Mouse (Mus musculus) midbrain, embryonic 16.5 days (tissue): ENCODE data around the gene Larp4. TPM values are rescaled to one million over a fixed set of nuclear protein-coding genes. Genes with fewer than 3 reads are reported as not detected.

Experiments used
- ATAC-seq: fragments of 200-750 bp; cut with Nextera tagmentation; 2 replicates; pipeline ENCODE4 v1.8.0; 2017; ENCODE audit warnings: moderate TSS enrichment
- H3K27ac ChIP-seq: fragments of 300-500 bp; sonication (generic); 2 replicates; pipeline ENCODE4 v1.5.1; 2014; ENCODE audit warnings: mild to moderate bottlenecking, low read length, mixed read lengths
- H3K27me3 ChIP-seq: fragments of 300-500 bp; sonication (generic); 2 replicates; pipeline ENCODE4 v1.6.1; 2014; ENCODE audit warnings: low read depth, low read length, mixed read lengths; ENCODE audit not compliant: control insufficient read depth, insufficient read depth
- H3K36me3 ChIP-seq: fragments of 300-500 bp; sonication (generic); 2 replicates; pipeline ENCODE4 v1.6.1; 2014; ENCODE audit warnings: mild to moderate bottlenecking, low read length, moderate library complexity, mixed read lengths; ENCODE audit not compliant: control insufficient read depth, insufficient read depth
- H3K4me1 ChIP-seq: fragments of 300-500 bp; sonication (generic); 2 replicates; pipeline ENCODE4 v1.6.1; 2014; ENCODE audit warnings: mild to moderate bottlenecking, low read length, mixed read lengths; ENCODE audit not compliant: control insufficient read depth, insufficient read depth
- H3K4me2 ChIP-seq: fragments of 300-500 bp; sonication (generic); 2 replicates; pipeline ENCODE4 v1.6.1; 2014; ENCODE audit warnings: mild to moderate bottlenecking, low read length, mixed read lengths
- H3K4me3 ChIP-seq: fragments of 300-500 bp; sonication (generic); 2 replicates; pipeline ENCODE4 v1.5.1; 2014; ENCODE audit warnings: low read depth, mild to moderate bottlenecking, low read length, moderate library complexity, mixed read lengths
- H3K9ac ChIP-seq: fragments of 300-500 bp; sonication (generic); 2 replicates; pipeline ENCODE4 v1.6.1; 2014; ENCODE audit warnings: low read depth, low read length, mixed read lengths
- H3K9me3 ChIP-seq: fragments of 300-500 bp; sonication (generic); replicated peaks from 2 replicates; pipeline ENCODE4 v1.6.1; 2014; ENCODE audit warnings: mild to moderate bottlenecking, low read length, mixed read lengths; ENCODE audit not compliant: control insufficient read depth, poor library complexity, severe bottlenecking
- WGBS: fragments of 180-500 bp; shearing (Covaris S2); extraction: QIAGEN DNeasy Blood & Tissue Kit; methylation state at CpG from one replicate; pipeline ENCODE4 v1.1.7; 2014; 5-methylcytosine and 5-hydroxymethylcytosine counted together
- polyA plus RNA-seq: library from polyadenylated mRNA; unstranded; fragments of >200 nt; fragmentation: Nextera tagmentation; extraction: Ambion mirVana; gene quantifications from 2 replicates; pipeline ENCODE4 v1.2.1, GENCODE M21; 2015

Larp4 gene
- polyA plus RNA-seq, 1 experiment from 2014 or later = 22.0 TPM

GRCm38 (mm10) chr15:100042048-100042400 lies 72.2 kb downstream of the Larp4 start:
- H3K4me1 ChIP-seq = peaks cover 39% of the 10 kb centered on the region

GRCm38 (mm10) chr15:100045576-100045975 lies 75.7 kb downstream of the Larp4 start:
- Histone ChIP-seq H3K4me3 (no peak overlapping the region), H3K27ac (no peak overlapping the region), H3K4me1 (peaks cover 33% of the 10 kb centered on the region), H3K36me3 (peaks cover 6% of the 10 kb centered on the region; the same call in 1 of the 2 replicates), H3K9me3 (no peaks in the 10 kb centered on the region), H3K4me2 (no peak overlapping the region), H3K9ac (no peak overlapping the region), H3K27me3 (no peaks in the 10 kb centered on the region)
- WGBS = 52% methylated on average over 6 of the region's 6 CpGs
- no peak for ATAC-seq

More at GRCm38 (mm10) chr15:100042048-100042400, 72.2 kb downstream of the Larp4 start:
- WGBS = 81% methylated on average over 9 of the region's 9 CpGs
- H3K4me3 ChIP-seq = no peak overlapping the region
- no peak for ATAC-seq
- no peaks in the 10 kb centered on the region for H3K36me3 ChIP-seq
- H3K4me2 ChIP-seq = peak overlapping the region; percentile 74
- H3K27ac ChIP-seq = no peak overlapping the region
- no peaks in the 10 kb centered on the region for H3K9me3 ChIP-seq
- no peaks in the 10 kb centered on the region for H3K27me3 ChIP-seq
- H3K9ac ChIP-seq = peak overlapping the region; percentile 13; the same call in 1 of the 2 replicates

- WGBS = 77% methylated on average over 7 of the region's 7 CpGs
- H3K9ac ChIP-seq = no peak overlapping the region
- H3K27ac ChIP-seq = no peak overlapping the region
- ATAC-seq = no peak
- no peaks in the 10 kb centered on the region for H3K9me3 ChIP-seq
- H3K27me3 ChIP-seq = no peaks in the 10 kb centered on the region
- H3K4me1 ChIP-seq = peaks cover 23% of the 10 kb centered on the region
- no peak overlapping the region for H3K4me3 ChIP-seq
- H3K36me3 ChIP-seq = peaks cover 6% of the 10 kb centered on the region; the same call in 1 of the 2 replicates
- no peak overlapping the region for H3K4me2 ChIP-seq
These were observed 79.7 kb downstream of the Larp4 start for GRCm38 (mm10) chr15:100049496-100050087.

GRCm38 (mm10) chr15:100050940-100051339 lies 81.1 kb downstream of the Larp4 start:
- H3K27ac ChIP-seq = no peak overlapping the region
- H3K9me3 ChIP-seq = no peaks in the 10 kb centered on the region
- ATAC-seq = no peak
- peaks cover 17% of the 10 kb centered on the region for H3K4me1 ChIP-seq
- no peak overlapping the region for H3K4me2 ChIP-seq
- peaks cover 6% of the 10 kb centered on the region; the same call in 1 of the 2 replicates for H3K36me3 ChIP-seq
- H3K9ac ChIP-seq = no peak overlapping the region
- H3K27me3 ChIP-seq = no peaks in the 10 kb centered on the region
- no peak overlapping the region for H3K4me3 ChIP-seq
- 86% methylated on average over 7 of the region's 7 CpGs for WGBS

GRCm38 (mm10) chr15:100052726-100053125 lies 82.9 kb downstream of the Larp4 start:
- H3K4me1 ChIP-seq = peaks cover 8% of the 10 kb centered on the region
- H3K4me2 ChIP-seq = no peak overlapping the region
- no peaks in the 10 kb centered on the region for H3K27me3 ChIP-seq
- 0 out of 2 replicates have a peak overlapping the region, but pooled peaks have one; percentile 10 for H3K9ac ChIP-seq
- ATAC-seq = no peak
- no peaks in the 10 kb centered on the region for H3K9me3 ChIP-seq
- H3K36me3 ChIP-seq = peaks cover 6% of the 10 kb centered on the region; the same call in 1 of the 2 replicates
- H3K27ac ChIP-seq = no peak overlapping the region; the same call in 1 of the 2 replicates
- WGBS = 28% methylated on average over 3 of the region's 3 CpGs
- H3K4me3 ChIP-seq = no peak overlapping the region

GRCm38 (mm10) chr15:100056397-100056908 lies 86.6 kb downstream of the Larp4 start:
- no peaks in the 10 kb centered on the region for H3K27me3 ChIP-seq
- H3K4me3 ChIP-seq = no peak overlapping the region
- no peak for ATAC-seq
- H3K9me3 ChIP-seq = no peaks in the 10 kb centered on the region
- peaks cover 12% of the 10 kb centered on the region for H3K4me1 ChIP-seq
- H3K9ac ChIP-seq = no peak overlapping the region
- 85% methylated on average over 7 of the region's 7 CpGs for WGBS
- no peak overlapping the region for H3K4me2 ChIP-seq
- no peak overlapping the region for H3K27ac ChIP-seq
- H3K36me3 ChIP-seq = no peaks in the 10 kb centered on the region

GRCm38 (mm10) chr15:100057698-100058097 lies 87.8 kb downstream of the Larp4 start:
- Histone ChIP-seq H3K9ac (no peak overlapping the region), H3K27me3 (no peaks in the 10 kb centered on the region), H3K9me3 (no peaks in the 10 kb centered on the region), H3K36me3 (no peaks in the 10 kb centered on the region), H3K4me3 (no peak overlapping the region), H3K4me1 (peaks cover 6% of the 10 kb centered on the region), H3K4me2 (no peak overlapping the region), H3K27ac (no peak overlapping the region)
- 88% methylated on average over 3 of the region's 3 CpGs for WGBS
- ATAC-seq = no peak

GRCm38 (mm10) chr15:100058143-100058542 lies 88.3 kb downstream of the Larp4 start:
- no peak for ATAC-seq
- no peak overlapping the region for H3K9ac ChIP-seq

GRCm38 (mm10) chr15:100058912-100059311 lies 89.0 kb downstream of the Larp4 start:
- Histone ChIP-seq H3K9me3 (no peaks in the 10 kb centered on the region), H3K9ac (no peak overlapping the region), H3K36me3 (no peaks in the 10 kb centered on the region), H3K4me1 (peaks cover 4% of the 10 kb centered on the region), H3K4me3 (no peak overlapping the region), H3K27ac (no peak overlapping the region), H3K4me2 (no peak overlapping the region), H3K27me3 (no peaks in the 10 kb centered on the region)
- ATAC-seq = no peak
- WGBS = 70% methylated on average over 11 of the region's 11 CpGs

More at GRCm38 (mm10) chr15:100058143-100058542, 88.3 kb downstream of the Larp4 start:
- Histone ChIP-seq H3K9me3 (no peaks in the 10 kb centered on the region), H3K4me3 (no peak overlapping the region), H3K27ac (no peak overlapping the region), H3K4me2 (no peak overlapping the region), H3K27me3 (no peaks in the 10 kb centered on the region), H3K36me3 (no peaks in the 10 kb centered on the region), H3K4me1 (peaks cover 4% of the 10 kb centered on the region)
- WGBS = 92% methylated on average over 3 of the region's 3 CpGs
